Mouse (Mus musculus) bone marrow, adult 2 months (tissue): ENCODE measurements around the gene Mvb12b.

ENCODE experiments used
- CTCF ChIP-seq: fragments of 200-500 bp; IDR thresholded peaks from 2 replicates; pipeline ENCODE4 v1.5.1; 2011; ENCODE audit warnings: low read length, control low read depth; ENCODE audit not compliant: control insufficient read depth, insufficient read depth
- POLR2A ChIP-seq: fragments of 200-500 bp; IDR thresholded peaks from 2 replicates; pipeline ENCODE4 v1.6.1; 2011; ENCODE audit warnings: low read depth, mild to moderate bottlenecking, control low read depth, low read length, borderline replicate concordance; ENCODE audit not compliant: control insufficient read depth

DNA sequence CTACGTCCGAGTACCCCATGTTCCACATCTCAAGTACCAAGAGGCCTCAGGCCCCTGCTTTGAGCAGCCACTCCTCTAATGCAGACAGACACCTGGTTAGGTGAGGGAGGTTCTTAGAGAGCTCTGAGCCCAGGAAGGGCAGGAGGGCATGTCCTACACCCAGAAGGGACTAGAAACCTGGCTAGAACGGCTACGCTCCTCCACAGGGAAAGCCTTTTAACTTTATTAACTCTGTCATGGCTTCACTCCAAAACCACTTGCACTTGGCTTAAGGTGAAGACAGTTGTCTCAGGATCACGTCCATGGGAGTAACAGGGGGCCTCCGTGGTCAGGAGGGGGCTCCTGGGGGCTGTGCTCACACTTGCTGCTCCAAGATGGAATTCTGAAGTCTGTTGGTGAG, 125.5 kb downstream of the Mvb12b start:
- TF ChIP-seq POLR2A (no peak), CTCF (no peak)
